Mouse (Mus musculus) liver, postnatal 0 days (tissue): ENCODE results near the gene Tbcc. TPM values are rescaled to one million over a fixed set of nuclear protein-coding genes. Genes with fewer than 3 reads are reported as not detected.
A peak's percentile ranks its signal among the peaks of the same experiment; 100 is the strongest.

Source experiments
- ATAC-seq: fragments of 200-750 bp; cut with Nextera tagmentation; 2 replicates; pipeline ENCODE4 v1.8.0; 2017; ENCODE audit warnings: mild to moderate bottlenecking, moderate library complexity
- DNase-seq: peaks from one replicate; pipeline ENCODE4 v3.0.0-alpha.2; 2016
- H3K27ac ChIP-seq: fragments of 300-500 bp; sonication (generic); 2 replicates; pipeline ENCODE4 v1.5.1; 2014; ENCODE audit warnings: antibody characterized with exemption, moderate library complexity, mild to moderate bottlenecking, low read depth
- H3K27me3 ChIP-seq: fragments of 300-500 bp; sonication (generic); 2 replicates; pipeline ENCODE4 v1.6.1; 2014; ENCODE audit warnings: low read length, control low read depth, mixed read lengths; ENCODE audit not compliant: insufficient read depth
- H3K36me3 ChIP-seq: fragments of 300-500 bp; sonication (generic); replicated peaks from 2 replicates; pipeline ENCODE4 v1.6.1; 2014; ENCODE audit warnings: mild to moderate bottlenecking, control low read depth, low read length, moderate library complexity, mixed read lengths; ENCODE audit not compliant: insufficient read depth
- H3K4me1 ChIP-seq: fragments of 300-500 bp; sonication (generic); 2 replicates; pipeline ENCODE4 v1.6.1; 2014; ENCODE audit warnings: antibody characterized with exemption, mild to moderate bottlenecking, control low read depth; ENCODE audit not compliant: insufficient read depth
- H3K4me2 ChIP-seq: fragments of 300-500 bp; sonication (generic); 2 replicates; pipeline ENCODE4 v1.6.1; 2014; ENCODE audit warnings: low read depth, mild to moderate bottlenecking, low read length, moderate library complexity, mixed read lengths
- H3K4me3 ChIP-seq: fragments of 300-500 bp; sonication (generic); 2 replicates; pipeline ENCODE4 v1.5.1; 2014; ENCODE audit warnings: low read depth, low read length
- H3K9ac ChIP-seq: fragments of 300-500 bp; sonication (generic); replicated peaks from 2 replicates; pipeline ENCODE4 v1.6.1; 2014; ENCODE audit warnings: mild to moderate bottlenecking, moderate library complexity
- H3K9me3 ChIP-seq: fragments of 300-500 bp; sonication (generic); 2 replicates; pipeline ENCODE4 v1.6.1; 2016; ENCODE audit warnings: mild to moderate bottlenecking, control low read depth, low read length, mixed read lengths
- CTCF ChIP-seq: sonication (generic); IDR thresholded peaks from 2 replicates; pipeline ENCODE4 v1.5.1; 2016; ENCODE audit warnings: antibody characterized with exemption, low read depth
- EP300 ChIP-seq: IDR thresholded peaks from 2 replicates; pipeline ENCODE4 v1.6.1; 2016; ENCODE audit warnings: antibody characterized with exemption, low read depth, mild to moderate bottlenecking
- WGBS: fragments of 180-500 bp; shearing (Covaris S2); extraction: QIAGEN DNeasy Blood & Tissue Kit; methylation state at CpG from one replicate; pipeline ENCODE4 v1.1.7; 2014; ENCODE audit not compliant: insufficient replicate concordance; 5-methylcytosine and 5-hydroxymethylcytosine counted together
- polyA plus RNA-seq: library from polyadenylated mRNA; unstranded; fragments of >200 nt; fragmentation: Nextera tagmentation; extraction: Ambion mirVana; gene quantifications from 2 replicates; pipeline ENCODE4 v1.2.1, GENCODE M21; 2015

The Tbcc gene
- polyA plus RNA-seq, 1 experiment from 2014 or later: 24.1 TPM

DNA sequence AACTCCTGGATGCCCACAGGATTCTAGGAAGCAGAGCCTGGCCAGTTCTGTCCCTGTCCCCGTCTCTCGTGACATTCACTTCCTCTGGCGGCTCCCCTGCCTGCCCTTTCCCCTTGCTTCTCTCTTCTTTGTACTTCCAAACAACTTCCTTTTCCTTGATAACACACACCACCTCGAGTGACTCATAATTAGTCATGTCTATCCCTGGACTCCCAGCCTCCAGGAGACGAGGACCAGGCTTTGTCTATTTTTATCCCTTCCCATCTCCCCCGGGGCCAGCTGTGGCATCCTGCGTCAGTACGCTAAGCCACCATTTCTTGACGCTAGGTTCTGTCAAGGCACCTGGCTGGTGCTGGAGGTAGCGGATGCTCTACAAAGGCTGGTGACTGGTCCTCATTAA, 16.4 kb upstream of the Tbcc start:
- ATAC-seq (no peak), DNase-seq (no peak)
- TF ChIP-seq CTCF (no peak), EP300 (no peak)
- H3K4me2 ChIP-seq: no peak overlapping the region
- H3K27me3 ChIP-seq: no peaks in the 10 kb centered on the region
- H3K4me1 ChIP-seq: peaks cover 23% of the 10 kb centered on the region
- H3K36me3 ChIP-seq: no peaks in the 10 kb centered on the region
- H3K27ac ChIP-seq: no peak overlapping the region
- WGBS: 39% methylated on average over 10 of the region's 10 CpGs
- H3K9ac ChIP-seq: no peak overlapping the region
- H3K4me3 ChIP-seq: no peak overlapping the region
- H3K9me3 ChIP-seq: no peaks in the 10 kb centered on the region

- Histone ChIP-seq H3K27ac (peak overlapping the region; percentile 75), H3K9ac (no peak overlapping the region), H3K4me1 (peaks cover 27% of the 10 kb centered on the region), H3K36me3 (no peaks in the 10 kb centered on the region), H3K9me3 (no peaks in the 10 kb centered on the region), H3K4me2 (no peak overlapping the region), H3K4me3 (no peak overlapping the region), H3K27me3 (no peaks in the 10 kb centered on the region)
- no peak for DNase-seq
- WGBS: 71% methylated on average over 3 of the region's 3 CpGs
- TF ChIP-seq CTCF (peak; percentile 64), EP300 (no peak)
- no peak for ATAC-seq
These were observed 14.9 kb upstream of the Tbcc start for GRCm38 (mm10) chr17:46875626-46876025.

DNA sequence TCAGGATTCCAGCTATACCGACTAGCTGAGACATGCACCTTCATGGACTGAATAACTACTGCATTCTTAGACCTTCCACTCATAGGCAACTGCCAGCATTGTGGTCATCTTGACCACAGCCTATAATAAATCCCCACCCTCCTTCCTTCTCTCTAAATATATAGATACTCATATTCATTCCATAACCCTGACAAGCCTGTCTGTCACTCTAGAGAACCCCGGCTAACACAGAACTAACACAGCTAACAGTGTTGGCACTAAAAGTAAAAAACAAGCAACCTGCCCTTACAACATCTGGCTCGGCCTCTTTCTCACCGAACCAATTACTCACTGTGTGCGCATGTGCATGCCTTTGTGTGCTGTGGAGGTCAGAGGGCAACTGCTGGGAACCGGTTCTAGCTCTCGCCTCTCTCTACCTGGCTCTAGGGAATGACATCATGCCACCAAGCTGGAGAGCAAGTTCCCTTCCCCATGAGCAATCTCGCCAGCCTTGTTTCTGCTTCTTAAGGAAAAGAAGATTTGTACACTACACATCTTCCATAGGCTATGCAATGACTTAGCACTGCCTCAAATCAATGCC, 14.0 kb upstream of the Tbcc start:
- no peaks in the 10 kb centered on the region for H3K36me3 ChIP-seq
- H3K9me3 ChIP-seq: no peaks in the 10 kb centered on the region
- H3K4me2 ChIP-seq: no peak overlapping the region
- peak; percentile 69 for DNase-seq
- 61% methylated on average over 8 of the region's 8 CpGs for WGBS
- TF ChIP-seq CTCF (no peak), EP300 (no peak)
- peak overlapping the region; percentile 75 for H3K27ac ChIP-seq
- H3K4me1 ChIP-seq: peaks cover 27% of the 10 kb centered on the region
- H3K27me3 ChIP-seq: no peaks in the 10 kb centered on the region
- H3K9ac ChIP-seq: peak overlapping the region; percentile 16; the same call in 1 of the 2 replicates
- ATAC-seq: peak; percentile 90
- no peak overlapping the region for H3K4me3 ChIP-seq

GRCm38 (mm10) chr17:46877061-46877460, 13.4 kb upstream of the Tbcc start:
- Histone ChIP-seq H3K4me2 (no peak overlapping the region), H3K27ac (peak overlapping the region; percentile 67), H3K4me3 (no peak overlapping the region), H3K27me3 (no peaks in the 10 kb centered on the region), H3K36me3 (no peaks in the 10 kb centered on the region), H3K9ac (0 out of 2 replicates have a peak overlapping the region, but pooled peaks have one; percentile 4), H3K9me3 (no peaks in the 10 kb centered on the region), H3K4me1 (peaks cover 25% of the 10 kb centered on the region)
- DNase-seq: no peak
- TF ChIP-seq CTCF: no peak
- no peak for TF ChIP-seq EP300
- 76% methylated on average over 5 of the region's 5 CpGs for WGBS
- ATAC-seq: no peak

DNA sequence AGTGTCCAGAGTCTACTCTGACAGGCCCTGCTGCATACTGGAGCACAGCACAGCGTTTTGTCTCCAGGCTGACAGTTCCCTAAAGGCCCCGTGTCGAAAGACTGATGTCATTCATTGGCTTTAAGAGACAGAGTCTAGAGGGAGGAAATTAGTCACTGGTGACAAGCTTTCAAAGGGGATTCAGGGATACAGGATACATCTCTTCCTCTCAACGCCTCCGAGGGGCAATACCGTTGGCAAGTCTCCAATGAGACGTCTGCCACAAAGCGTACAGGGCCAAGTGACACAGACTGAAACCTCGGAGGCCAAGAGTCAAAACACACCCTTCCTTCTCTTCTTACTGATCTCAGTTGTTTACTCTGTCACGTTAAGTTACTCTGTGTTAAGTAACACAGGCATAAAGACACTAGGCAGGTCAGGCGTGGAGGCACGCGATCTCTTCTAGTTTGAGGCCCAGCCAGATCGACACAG, 10.6 kb upstream of the Tbcc start:
- Histone ChIP-seq H3K9me3 (no peaks in the 10 kb centered on the region), H3K4me2 (no peak overlapping the region), H3K27me3 (no peaks in the 10 kb centered on the region), H3K27ac (peak overlapping the region; percentile 0; the same call in 1 of the 2 replicates), H3K36me3 (no peaks in the 10 kb centered on the region), H3K9ac (no peak overlapping the region), H3K4me1 (peaks cover 23% of the 10 kb centered on the region), H3K4me3 (no peak overlapping the region)
- TF ChIP-seq CTCF: no peak
- TF ChIP-seq EP300: 0 out of 2 replicates have a peak, but pooled peaks have one; percentile 33
- WGBS: 48% methylated on average over 14 of the region's 14 CpGs
- ATAC-seq: peak; percentile 31; the same call in 1 of the 2 replicates
- peak; percentile 37 for DNase-seq

GRCm38 (mm10) chr17:46880322-46880721, 10.2 kb upstream of the Tbcc start:
- Histone ChIP-seq H3K9ac (no peak overlapping the region), H3K9me3 (no peaks in the 10 kb centered on the region), H3K4me1 (peaks cover 27% of the 10 kb centered on the region), H3K36me3 (no peaks in the 10 kb centered on the region), H3K4me2 (no peak overlapping the region), H3K27ac (peak overlapping the region; percentile 0; the same call in 1 of the 2 replicates), H3K27me3 (no peaks in the 10 kb centered on the region), H3K4me3 (no peak overlapping the region)
- ATAC-seq (no peak), DNase-seq (no peak)
- TF ChIP-seq EP300: no peak
- TF ChIP-seq CTCF: no peak
- WGBS: 51% methylated on average over 2 of the region's 2 CpGs
